Mouse (Mus musculus) liver, postnatal 0 days (tissue): ENCODE measurements around the gene Iqgap1. TPM values are rescaled to one million over a fixed set of nuclear protein-coding genes. Genes with fewer than 3 reads are reported as not detected.

ENCODE experiments used
- ATAC-seq: fragments of 200-750 bp; cut with Nextera tagmentation; 2 replicates; pipeline ENCODE4 v1.8.0; 2017; ENCODE audit warnings: mild to moderate bottlenecking, moderate library complexity
- DNase-seq: peaks from one replicate; pipeline ENCODE4 v3.0.0-alpha.2; 2016
- H3K27ac ChIP-seq: fragments of 300-500 bp; sonication (generic); 2 replicates; pipeline ENCODE4 v1.5.1; 2014; ENCODE audit warnings: antibody characterized with exemption, moderate library complexity, mild to moderate bottlenecking, low read depth
- H3K27me3 ChIP-seq: fragments of 300-500 bp; sonication (generic); 2 replicates; pipeline ENCODE4 v1.6.1; 2014; ENCODE audit warnings: low read length, control low read depth, mixed read lengths; ENCODE audit not compliant: insufficient read depth
- H3K36me3 ChIP-seq: fragments of 300-500 bp; sonication (generic); replicated peaks from 2 replicates; pipeline ENCODE4 v1.6.1; 2014; ENCODE audit warnings: mild to moderate bottlenecking, control low read depth, low read length, moderate library complexity, mixed read lengths; ENCODE audit not compliant: insufficient read depth
- H3K4me1 ChIP-seq: fragments of 300-500 bp; sonication (generic); 2 replicates; pipeline ENCODE4 v1.6.1; 2014; ENCODE audit warnings: antibody characterized with exemption, mild to moderate bottlenecking, control low read depth; ENCODE audit not compliant: insufficient read depth
- H3K4me2 ChIP-seq: fragments of 300-500 bp; sonication (generic); 2 replicates; pipeline ENCODE4 v1.6.1; 2014; ENCODE audit warnings: low read depth, mild to moderate bottlenecking, low read length, moderate library complexity, mixed read lengths
- H3K4me3 ChIP-seq: fragments of 300-500 bp; sonication (generic); 2 replicates; pipeline ENCODE4 v1.5.1; 2014; ENCODE audit warnings: low read depth, low read length
- H3K9ac ChIP-seq: fragments of 300-500 bp; sonication (generic); replicated peaks from 2 replicates; pipeline ENCODE4 v1.6.1; 2014; ENCODE audit warnings: mild to moderate bottlenecking, moderate library complexity
- H3K9me3 ChIP-seq: fragments of 300-500 bp; sonication (generic); 2 replicates; pipeline ENCODE4 v1.6.1; 2016; ENCODE audit warnings: mild to moderate bottlenecking, control low read depth, low read length, mixed read lengths
- CTCF ChIP-seq: sonication (generic); IDR thresholded peaks from 2 replicates; pipeline ENCODE4 v1.5.1; 2016; ENCODE audit warnings: antibody characterized with exemption, low read depth
- EP300 ChIP-seq: IDR thresholded peaks from 2 replicates; pipeline ENCODE4 v1.6.1; 2016; ENCODE audit warnings: antibody characterized with exemption, low read depth, mild to moderate bottlenecking
- WGBS: fragments of 180-500 bp; shearing (Covaris S2); extraction: QIAGEN DNeasy Blood & Tissue Kit; methylation state at CpG from one replicate; pipeline ENCODE4 v1.1.7; 2014; ENCODE audit not compliant: insufficient replicate concordance; 5-methylcytosine and 5-hydroxymethylcytosine counted together
- polyA plus RNA-seq: library from polyadenylated mRNA; unstranded; fragments of >200 nt; fragmentation: Nextera tagmentation; extraction: Ambion mirVana; gene quantifications from 2 replicates; pipeline ENCODE4 v1.2.1, GENCODE M21; 2015

Gene Iqgap1
- polyA plus RNA-seq, 1 experiment from 2014 or later = 13.6 TPM

DNA sequence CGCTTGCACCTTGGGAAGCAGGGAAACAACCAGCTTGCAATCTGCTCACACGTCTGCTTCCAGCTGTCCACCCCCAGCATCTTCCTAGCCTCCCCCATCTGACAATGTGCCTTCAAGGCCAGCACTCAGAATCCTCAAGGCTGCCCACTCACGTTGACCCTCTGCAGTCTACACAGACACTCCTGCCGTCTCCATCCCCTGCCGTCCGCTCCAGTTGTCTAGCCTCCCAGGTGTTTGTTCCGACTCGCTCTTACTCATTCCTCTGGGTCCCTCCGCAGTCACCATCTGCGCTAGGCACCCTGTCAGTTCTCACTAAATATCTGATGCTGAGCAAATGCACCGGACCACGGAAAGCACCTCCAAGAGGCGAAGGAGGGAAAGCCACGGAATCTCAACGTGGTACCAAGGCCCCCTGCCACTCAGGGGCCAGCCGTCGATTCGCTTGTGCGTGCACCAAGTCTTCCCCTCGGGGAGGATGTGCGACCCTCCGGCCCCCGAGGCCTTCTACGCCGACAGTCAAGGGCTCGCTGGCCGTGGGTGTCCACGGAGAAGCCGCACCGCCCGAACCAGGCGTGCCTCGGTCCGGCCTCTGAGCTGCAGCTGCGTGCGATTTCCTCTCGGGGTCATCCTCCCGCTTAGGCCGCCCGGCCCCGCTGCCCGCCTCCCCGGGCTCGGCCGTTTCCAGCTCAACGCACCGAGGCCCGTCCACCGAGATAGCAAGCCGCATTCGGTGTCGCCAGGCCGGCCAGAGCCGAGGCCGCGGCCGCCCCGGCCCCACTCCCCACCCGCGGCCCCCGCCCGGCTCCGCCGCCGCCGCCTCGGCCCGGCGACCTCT lies 137.8 kb downstream of the Iqgap1 start:
- Histone ChIP-seq H3K4me1 (peaks cover 16% of the 10 kb centered on the region), H3K9me3 (no peaks in the 10 kb centered on the region), H3K27ac (peak overlapping the region; percentile 97), H3K9ac (peak overlapping the region; percentile 96), H3K4me3 (peak overlapping the region; percentile 90), H3K4me2 (peak overlapping the region; percentile 99), H3K27me3 (no peaks in the 10 kb centered on the region), H3K36me3 (no peaks in the 10 kb centered on the region)
- peak; percentile 13; the same call in 1 of the 2 replicates for TF ChIP-seq CTCF
- TF ChIP-seq EP300 = no peak
- ATAC-seq (peak; percentile 67), DNase-seq (peak; percentile 68)
- WGBS = 4% methylated on average over 39 of the region's 69 CpGs

DNA sequence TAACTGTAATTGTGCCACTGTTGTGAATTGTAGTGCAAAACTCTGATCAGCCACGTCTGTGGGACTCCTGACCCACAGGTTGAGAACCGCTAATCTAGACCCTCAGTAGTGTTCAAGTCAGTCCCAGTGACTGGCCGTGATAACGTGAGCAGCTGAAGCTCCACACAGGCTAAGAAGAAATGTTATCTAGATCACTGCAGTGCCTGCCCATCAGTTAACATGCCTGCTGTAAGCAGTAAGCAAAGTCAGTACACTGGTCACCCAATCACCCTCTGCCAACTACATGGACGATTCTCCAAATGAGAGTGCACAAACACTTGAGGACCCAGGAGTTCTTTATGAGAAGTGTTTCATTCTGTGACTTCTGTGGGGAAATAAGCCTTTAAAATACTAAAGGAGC lies 140.1 kb downstream of the Iqgap1 start:
- ATAC-seq (no peak), DNase-seq (no peak)
- WGBS = 59% methylated on average over 5 of the region's 5 CpGs

DNA sequence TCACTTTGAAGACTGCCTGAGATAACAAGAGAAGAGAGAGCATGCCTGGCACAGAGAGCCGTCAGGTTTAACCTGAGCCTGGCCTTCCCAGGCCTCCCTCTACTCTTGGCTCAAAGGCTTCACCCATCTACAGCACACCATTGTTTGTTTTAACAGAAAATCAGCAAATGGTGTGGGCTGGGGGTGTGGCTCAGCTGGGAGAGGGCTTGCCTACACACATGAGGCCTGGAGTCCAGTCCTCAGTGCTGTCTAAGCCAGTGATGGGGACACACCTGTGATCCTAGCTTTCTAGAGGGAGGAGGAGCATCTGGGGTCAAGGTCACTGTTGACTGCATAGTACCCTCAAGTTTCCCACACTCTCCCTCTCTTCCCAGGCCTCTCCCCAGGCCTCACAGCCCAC lies 143.1 kb downstream of the Iqgap1 start:
- TF ChIP-seq CTCF = no peak
- no peak for TF ChIP-seq EP300
- Histone ChIP-seq H3K9ac (no peak overlapping the region), H3K9me3 (no peaks in the 10 kb centered on the region), H3K4me2 (no peak overlapping the region), H3K27me3 (no peaks in the 10 kb centered on the region), H3K27ac (no peak overlapping the region), H3K36me3 (no peaks in the 10 kb centered on the region), H3K4me1 (peaks cover 9% of the 10 kb centered on the region), H3K4me3 (no peak overlapping the region)
- ATAC-seq (peak; percentile 45; the same call in 1 of the 2 replicates), DNase-seq (no peak)
- WGBS = 29% methylated on average over 1 of the region's 1 CpGs

More for the DNA sequence above, 140.1 kb downstream of the Iqgap1 start:
- Histone ChIP-seq H3K4me2 (no peak overlapping the region), H3K27me3 (no peaks in the 10 kb centered on the region), H3K27ac (no peak overlapping the region), H3K36me3 (no peaks in the 10 kb centered on the region), H3K4me3 (no peak overlapping the region), H3K9ac (no peak overlapping the region), H3K9me3 (no peaks in the 10 kb centered on the region), H3K4me1 (peaks cover 21% of the 10 kb centered on the region)
- TF ChIP-seq CTCF (no peak), EP300 (no peak)

DNA sequence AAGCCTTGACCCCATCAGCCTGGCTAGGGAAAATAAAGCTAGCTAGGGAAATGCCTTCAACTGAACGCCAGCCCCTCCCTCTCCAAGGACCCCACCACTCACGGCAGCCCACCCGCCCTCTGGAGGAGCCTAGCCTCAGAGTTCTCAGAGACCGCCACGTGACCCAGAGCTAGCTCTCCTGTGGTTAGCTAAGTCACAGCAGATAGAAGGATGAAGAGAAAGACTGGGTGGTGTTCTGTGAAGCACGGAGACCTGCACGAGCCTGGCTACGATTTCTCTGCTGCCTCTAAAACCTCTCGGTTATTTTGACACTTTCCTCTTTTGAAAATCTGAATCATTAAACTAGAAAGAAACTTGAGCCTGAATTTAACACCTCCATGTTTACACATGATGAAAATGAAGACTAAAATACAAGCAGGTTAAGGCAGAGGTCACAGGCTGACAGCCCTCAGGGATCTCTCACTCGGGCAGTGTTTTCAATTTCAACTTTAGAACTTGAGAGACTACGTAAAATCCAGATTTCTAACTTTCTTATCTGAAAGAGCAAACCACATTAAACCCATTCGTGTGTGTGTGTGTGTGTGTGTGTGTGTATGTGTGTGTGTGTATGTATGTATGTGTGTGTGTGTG lies 145.4 kb downstream of the Iqgap1 start:
- 0 out of 2 replicates have a peak, but pooled peaks have one; percentile 48 for ATAC-seq
- no peaks in the 10 kb centered on the region for H3K9me3 ChIP-seq
- peaks cover 5% of the 10 kb centered on the region; the same call in 1 of the 2 replicates for H3K4me1 ChIP-seq
- H3K36me3 ChIP-seq = peaks cover 6% of the 10 kb centered on the region
- no peak overlapping the region for H3K4me3 ChIP-seq
- TF ChIP-seq CTCF = no peak
- TF ChIP-seq EP300 = no peak
- H3K9ac ChIP-seq = no peak overlapping the region; the same call in 1 of the 2 replicates
- WGBS = 12% methylated on average over 12 of the region's 12 CpGs
- no peak overlapping the region for H3K27ac ChIP-seq
- H3K27me3 ChIP-seq = no peaks in the 10 kb centered on the region
- H3K4me2 ChIP-seq = peak overlapping the region; percentile 42
- DNase-seq = no peak

DNA sequence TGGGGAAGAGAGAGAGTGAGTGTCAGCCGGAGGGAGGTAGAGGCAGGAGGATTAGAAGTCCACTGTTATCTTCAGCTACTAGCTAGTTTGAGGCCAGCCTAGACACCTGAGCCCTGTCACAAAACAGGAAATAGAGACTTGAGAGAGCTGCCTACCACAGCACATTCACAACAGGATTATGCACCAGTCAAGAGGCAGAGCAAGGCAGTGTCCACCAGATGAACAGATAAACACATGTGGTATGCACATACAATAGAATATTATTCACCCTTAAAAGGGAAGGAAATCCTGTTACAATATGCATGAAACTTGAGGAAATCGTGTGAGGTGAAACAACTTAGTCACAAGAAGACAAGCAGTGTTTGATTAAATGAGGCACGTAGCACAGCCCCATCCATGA lies 153.5 kb downstream of the Iqgap1 start:
- no peak overlapping the region for H3K9ac ChIP-seq
- 65% methylated on average over 3 of the region's 3 CpGs for WGBS
- peaks cover 10% of the 10 kb centered on the region for H3K4me1 ChIP-seq
- H3K27ac ChIP-seq = no peak overlapping the region
- no peak for DNase-seq
- TF ChIP-seq EP300 (no peak), CTCF (no peak)
- peaks cover 14% of the 10 kb centered on the region for H3K36me3 ChIP-seq
- no peak overlapping the region for H3K4me2 ChIP-seq
- ATAC-seq = no peak
- no peaks in the 10 kb centered on the region for H3K27me3 ChIP-seq
- no peak overlapping the region for H3K4me3 ChIP-seq
- no peaks in the 10 kb centered on the region for H3K9me3 ChIP-seq

DNA sequence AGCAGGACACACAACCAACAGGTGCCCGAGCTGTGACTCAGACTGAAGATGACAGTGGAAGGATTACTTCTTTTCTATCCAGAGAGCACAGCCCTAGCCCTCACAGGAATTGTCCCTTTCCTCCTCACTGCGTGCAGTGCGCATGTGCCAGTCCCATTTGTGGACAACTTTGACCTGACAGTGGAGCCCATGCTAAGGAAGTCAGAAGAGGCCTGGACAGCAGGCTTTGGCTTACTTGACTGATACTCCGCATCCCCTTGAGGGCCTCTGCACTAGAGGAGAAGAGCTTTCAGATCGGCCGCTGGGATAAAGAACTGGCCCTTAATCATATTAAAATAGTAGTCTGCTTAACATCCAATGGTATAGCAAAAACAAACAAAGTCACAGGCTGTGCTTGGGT lies 154.9 kb downstream of the Iqgap1 start:
- peaks cover 17% of the 10 kb centered on the region for H3K4me1 ChIP-seq
- no peak overlapping the region for H3K27ac ChIP-seq
- ATAC-seq (no peak), DNase-seq (no peak)
- no peak overlapping the region for H3K9ac ChIP-seq
- H3K36me3 ChIP-seq = peaks cover 8% of the 10 kb centered on the region; the same call in 1 of the 2 replicates
- H3K27me3 ChIP-seq = no peaks in the 10 kb centered on the region
- TF ChIP-seq EP300 (no peak), CTCF (no peak)
- no peaks in the 10 kb centered on the region for H3K9me3 ChIP-seq
- H3K4me2 ChIP-seq = no peak overlapping the region
- 84% methylated on average over 6 of the region's 6 CpGs for WGBS
- H3K4me3 ChIP-seq = no peak overlapping the region
